Mouse (Mus musculus) gastrocnemius, adult 8-10 months (tissue): ENCODE measurements around the gene Anxa5. TPM values are rescaled to one million over a fixed set of nuclear protein-coding genes. Genes with fewer than 3 reads are reported as not detected.

Experiments
- DNase-seq, 2 experiments: peaks; one replicate each; pipeline ENCODE4 v3.0.0; 2022; ENCODE audit warnings: low spot score in 2 of 2
- microRNA-seq: library from miRNA; unstranded; fragments of <30 nt; microRNA quantifications from one replicate; pipeline ENCODE4 v1.2.0, GENCODE M21; 2022
- total RNA-seq, 4 experiments: library from RNA; stranded (reverse); gene quantifications; 2 replicates each; pipeline ENCODE4 v1.2.4; 2022

Gene Anxa5
- total RNA-seq, 4 experiments from 2014 or later, result 14.4 to 39.8 (median 28.6) TPM

- DNase-seq, result no peak
Observed at GRCm38 (mm10) chr3:36452502-36452901, 23.2 kb downstream of the Anxa5 start.

- no peak for DNase-seq
Observed at GRCm38 (mm10) chr3:36449292-36450165, 26.2 kb downstream of the Anxa5 start.

- no peak for DNase-seq
Observed at GRCm38 (mm10) chr3:36446918-36447317, 28.8 kb downstream of the Anxa5 start.

GRCm38 (mm10) chr3:36446506-36446905, 29.2 kb downstream of the Anxa5 start:
- no peak for DNase-seq

GRCm38 (mm10) chr3:36446041-36446440, 29.7 kb downstream of the Anxa5 start:
- no peak for DNase-seq

GRCm38 (mm10) chr3:36442426-36442825, 33.3 kb downstream of the Anxa5 start:
- no peak for DNase-seq

- DNase-seq, result no peak
Observed at GRCm38 (mm10) chr3:36440280-36440679, 35.4 kb downstream of the Anxa5 start.

GRCm38 (mm10) chr3:36430360-36430759, 45.3 kb downstream of the Anxa5 start:
- DNase-seq, result no peak

- DNase-seq, result no peak
Observed at GRCm38 (mm10) chr3:36427386-36427785, 48.3 kb downstream of the Anxa5 start.

GRCm38 (mm10) chr3:36409456-36409855, 66.2 kb downstream of the Anxa5 start:
- no peak for DNase-seq

GRCm38 (mm10) chr3:36406967-36407366, 68.7 kb downstream of the Anxa5 start:
- no peak for DNase-seq

GRCm38 (mm10) chr3:36406340-36406739, 69.4 kb downstream of the Anxa5 start:
- no peak for DNase-seq

GRCm38 (mm10) chr3:36401900-36402299, 73.8 kb downstream of the Anxa5 start:
- DNase-seq, result no peak

GRCm38 (mm10) chr3:36400657-36401056, 75.0 kb downstream of the Anxa5 start:
- no peak for DNase-seq

Small RNAs within 50 kb of the gene (microRNA-seq; reads per million reads assigned to microRNA genes)
- gene Mir7009, result not detected

Other genes starting within 250 kb of the Anxa5 start
- gene 1810062G17Rik, start within 50 bp of the Anxa5 start, total RNA-seq, result not detected
- not detected for gene Gm11549, start 45.9 kb upstream of the Anxa5 start, total RNA-seq
- gene Exosc9, start 76.7 kb upstream of the Anxa5 start, total RNA-seq, result 10 to 100 TPM; 15.0 to 16.7 (median 15.4) TPM
- under 1 TPM in 1 of 4 experiments, not detected in 3; 0.16 TPM for gene Ccna2, start 96.3 kb upstream of the Anxa5 start, total RNA-seq
- gene Bbs7, start 137.6 kb upstream of the Anxa5 start, total RNA-seq, result 1 to 10 TPM; 7.3 to 8.4 (median 8.2) TPM
- gene Trpc3, start 214.3 kb upstream of the Anxa5 start, total RNA-seq, result 1 to 10 TPM; 1.0 to 2.4 (median 2.0) TPM